Mouse (Mus musculus): Measurements from ENCODE around the gene Lrrc3. TPM values are rescaled to one million over a fixed set of nuclear protein-coding genes. Genes with fewer than 3 reads are reported as not detected.

The Lrrc3 gene
- polyA plus RNA-seq, 1 experiment, result 0.01 TPM

DNA sequence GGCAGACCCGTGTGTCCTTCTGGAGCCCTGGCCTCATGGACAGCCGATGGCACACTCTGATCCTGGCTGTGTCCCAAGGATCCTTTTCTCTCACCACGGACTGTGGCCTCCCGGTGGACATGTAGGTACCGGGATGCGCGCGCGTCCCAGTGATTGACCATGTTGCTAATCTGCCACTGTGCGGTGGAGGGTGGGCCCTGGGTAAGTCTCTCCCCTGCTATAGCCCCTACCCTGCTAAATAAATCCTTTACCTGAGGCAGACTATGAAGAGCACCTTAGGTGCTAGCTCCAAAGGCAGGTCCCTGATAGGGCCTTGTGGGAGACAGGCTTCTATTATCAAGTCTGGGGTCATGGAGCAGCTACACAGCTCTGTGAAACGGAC, 37.6 kb downstream of the Lrrc3 start:
- TF ChIP-seq MYOG (IDR thresholded peaks at IDR 0.05; ENCODE audit: control insufficient read depth, extremely low read depth, insufficient read length) (no peak), CTCF (IDR thresholded peaks at IDR 0.05; ENCODE audit: control insufficient read depth, insufficient read depth, insufficient read length) (no peak), MAX (IDR thresholded peaks at IDR 0.05) (no peak), FOSL1 (IDR thresholded peaks at IDR 0.05; ENCODE audit: insufficient read depth, low read length, poor library complexity, severe bottlenecking) (no peak), USF1 (IDR thresholded peaks at IDR 0.05; ENCODE audit: low read depth) (no peak), MYOD1 (IDR thresholded peaks at IDR 0.05; ENCODE audit: control insufficient read depth, insufficient read length, low read depth) (no peak), CEBPB (IDR thresholded peaks at IDR 0.05; ENCODE audit: low read depth) (no peak)
- H3K79me3 ChIP-seq (ENCODE audit: low read depth), result no peaks in the 10 kb centered on the region

DNA sequence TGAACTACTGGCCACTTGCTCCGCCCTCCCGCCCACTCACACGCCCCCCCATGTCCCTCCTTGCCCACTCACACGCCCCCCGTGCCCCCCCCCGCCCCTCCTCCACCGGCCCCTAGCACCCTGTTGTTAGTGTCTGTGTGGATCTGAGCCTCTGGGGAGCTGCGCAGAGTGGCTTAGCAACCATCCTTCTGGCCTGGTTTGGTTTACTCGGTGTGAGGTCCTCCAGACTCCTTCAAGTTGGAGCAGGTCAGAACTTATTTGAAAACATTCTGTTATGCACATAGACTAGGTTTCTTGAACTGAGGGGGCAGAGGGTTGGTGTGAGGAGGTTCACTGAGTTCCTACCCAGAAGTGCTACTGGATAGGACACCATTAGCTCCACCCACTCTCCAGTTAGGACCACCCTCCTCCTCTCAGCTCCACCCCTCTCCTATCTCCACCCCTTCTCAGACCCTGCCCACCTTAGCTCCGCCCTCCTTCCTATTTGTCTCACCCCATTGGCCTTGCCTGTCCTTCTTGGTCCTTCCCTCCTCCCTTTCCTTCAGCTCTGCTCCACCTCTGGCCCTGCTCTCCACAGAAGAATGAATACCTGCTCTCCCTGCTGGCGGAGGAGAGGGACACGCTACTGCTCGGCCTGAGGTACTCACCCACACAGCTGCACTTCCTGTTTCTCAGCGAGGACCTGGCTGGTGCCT, 38.1 kb downstream of the Lrrc3 start:
- no peak overlapping the region for H3K4me3 ChIP-seq (ENCODE audit: insufficient read depth, poor library complexity, severe bottlenecking)
- no peaks in the 10 kb centered on the region for H3K79me2 ChIP-seq (ENCODE audit: control insufficient read depth, insufficient read depth)
- TF ChIP-seq MAX (IDR thresholded peaks at IDR 0.05), result no peak
- TF ChIP-seq USF1 (IDR thresholded peaks at IDR 0.05; ENCODE audit: low read depth), result no peak
- TF ChIP-seq MYOD1 (IDR thresholded peaks at IDR 0.05; ENCODE audit: control insufficient read depth, insufficient read length, low read depth), result no peak
- TF ChIP-seq FOSL1 (IDR thresholded peaks at IDR 0.05; ENCODE audit: insufficient read depth, low read length, poor library complexity, severe bottlenecking), result no peak
- no peak for TF ChIP-seq CEBPB (IDR thresholded peaks at IDR 0.05; ENCODE audit: low read depth)
- TF ChIP-seq MYOG (IDR thresholded peaks at IDR 0.05; ENCODE audit: control insufficient read depth, extremely low read depth, insufficient read length), result no peak
- TF ChIP-seq CTCF (IDR thresholded peaks at IDR 0.05; ENCODE audit: control insufficient read depth, insufficient read depth, insufficient read length), result no peak
- no peak overlapping the region for H3ac ChIP-seq (ENCODE audit: control insufficient read depth, insufficient read length, low read depth)
- H3K36me3 ChIP-seq (ENCODE audit: control insufficient read depth, insufficient read depth), result no peaks in the 10 kb centered on the region
- no peaks in the 10 kb centered on the region for H3K79me3 ChIP-seq (ENCODE audit: low read depth)
- H3K27me3 ChIP-seq (ENCODE audit: control insufficient read depth, insufficient read depth, insufficient read length), result peaks cover 10% of the 10 kb centered on the region

More for the DNA sequence above, 37.6 kb downstream of the Lrrc3 start:
- Histone ChIP-seq H3K27me3 (ENCODE audit: control insufficient read depth, insufficient read depth, insufficient read length) (peaks cover 5% of the 10 kb centered on the region), H3K79me2 (ENCODE audit: control insufficient read depth, insufficient read depth) (no peaks in the 10 kb centered on the region), H3K36me3 (ENCODE audit: control insufficient read depth, insufficient read depth) (no peaks in the 10 kb centered on the region), H3K4me3 (ENCODE audit: insufficient read depth, poor library complexity, severe bottlenecking) (no peak overlapping the region), H3ac (ENCODE audit: control insufficient read depth, insufficient read length, low read depth) (no peak overlapping the region)

GRCm38 (mm10) chr10:77861675-77862074, 40.7 kb downstream of the Lrrc3 start, which contains the start of gene Gm3285:
Gm3285 (plus strand) TSS chr10:77861975.
- H3K79me3 ChIP-seq (ENCODE audit: low read depth), result no peaks in the 10 kb centered on the region
- no peak for TF ChIP-seq MYOD1 (IDR thresholded peaks at IDR 0.05; ENCODE audit: control insufficient read depth, insufficient read length, low read depth)
- TF ChIP-seq MAX (IDR thresholded peaks at IDR 0.05), result no peak
- no peak for TF ChIP-seq FOSL1 (IDR thresholded peaks at IDR 0.05; ENCODE audit: insufficient read depth, low read length, poor library complexity, severe bottlenecking)
- TF ChIP-seq CEBPB (IDR thresholded peaks at IDR 0.05; ENCODE audit: low read depth), result no peak
- TF ChIP-seq CTCF (IDR thresholded peaks at IDR 0.05; ENCODE audit: control insufficient read depth, insufficient read depth, insufficient read length), result no peak
- no peak for TF ChIP-seq USF1 (IDR thresholded peaks at IDR 0.05; ENCODE audit: low read depth)
- no peak for TF ChIP-seq MYOG (IDR thresholded peaks at IDR 0.05; ENCODE audit: control insufficient read depth, extremely low read depth, insufficient read length)
- no peaks in the 10 kb centered on the region for H3K36me3 ChIP-seq (ENCODE audit: control insufficient read depth, insufficient read depth)
- no peak within 1 kb of the TSS for H3K4me3 ChIP-seq (ENCODE audit: insufficient read depth, poor library complexity, severe bottlenecking)
- no peaks in the 10 kb centered on the region for H3K79me2 ChIP-seq (ENCODE audit: control insufficient read depth, insufficient read depth)
- no peak within 1 kb of the TSS for H3ac ChIP-seq (ENCODE audit: control insufficient read depth, insufficient read length, low read depth)
- H3K27me3 ChIP-seq (ENCODE audit: control insufficient read depth, insufficient read depth, insufficient read length), result peaks cover 10% of the 10 kb centered on the region

DNA sequence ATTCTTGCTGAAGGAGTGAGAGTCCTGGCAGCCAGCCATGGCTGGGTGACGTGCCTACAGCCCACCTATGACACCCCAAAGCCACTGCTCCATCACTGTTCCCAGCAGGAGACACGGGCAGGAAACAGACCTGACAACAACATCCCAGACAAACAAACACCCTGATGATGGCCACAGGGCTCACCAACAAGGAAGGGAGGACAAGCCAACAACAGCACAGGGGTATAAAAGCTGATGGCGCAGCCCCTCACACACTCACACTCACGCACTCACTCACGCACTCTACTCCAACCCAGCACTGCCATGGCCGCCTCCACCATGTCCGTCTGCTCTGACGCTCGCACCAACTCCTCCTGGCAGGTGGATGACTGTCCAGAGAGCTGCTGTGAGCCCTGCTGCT, 49.8 kb downstream of the Lrrc3 start, which contains the start of gene Gm10318:
TSS of gene Gm10318 (plus strand) at position 301 of the 400 bp plus-strand sequence.
- TF ChIP-seq MAX (IDR thresholded peaks at IDR 0.05), result no peak
- TF ChIP-seq USF1 (IDR thresholded peaks at IDR 0.05; ENCODE audit: low read depth), result no peak
- no peak for TF ChIP-seq CEBPB (IDR thresholded peaks at IDR 0.05; ENCODE audit: low read depth)
- no peak for TF ChIP-seq FOSL1 (IDR thresholded peaks at IDR 0.05; ENCODE audit: insufficient read depth, low read length, poor library complexity, severe bottlenecking)
- H3K4me3 ChIP-seq (ENCODE audit: insufficient read depth, poor library complexity, severe bottlenecking), result no peak within 1 kb of the TSS
- no peaks in the 10 kb centered on the region for H3K79me3 ChIP-seq (ENCODE audit: low read depth)
- H3ac ChIP-seq (ENCODE audit: control insufficient read depth, insufficient read length, low read depth), result no peak within 1 kb of the TSS
- H3K79me2 ChIP-seq (ENCODE audit: control insufficient read depth, insufficient read depth), result no peaks in the 10 kb centered on the region
- no peaks in the 10 kb centered on the region for H3K36me3 ChIP-seq (ENCODE audit: control insufficient read depth, insufficient read depth)
- H3K27me3 ChIP-seq (ENCODE audit: control insufficient read depth, insufficient read depth, insufficient read length), result peaks cover 33% of the 10 kb centered on the region

Other genes with a start within 250 kb of the Lrrc3 start
- gene Tspear, start 216.0 kb downstream of the Lrrc3 start, polyA plus RNA-seq (2012; fragmentation: generic; extraction: Trizol), result not detected
- gene Gm19402, start 211.8 kb downstream of the Lrrc3 start, polyA plus RNA-seq (2012; fragmentation: generic; extraction: Trizol), result not detected
- not detected for gene Gm9508, start 205.3 kb downstream of the Lrrc3 start, polyA plus RNA-seq (2012; fragmentation: generic; extraction: Trizol)
- not detected for gene Gm10272, start 195.9 kb downstream of the Lrrc3 start, polyA plus RNA-seq (2012; fragmentation: generic; extraction: Trizol)
- not detected for gene Gm10024, start 191.1 kb downstream of the Lrrc3 start, polyA plus RNA-seq (2012; fragmentation: generic; extraction: Trizol)
- gene Gm10142, start 186.7 kb downstream of the Lrrc3 start, polyA plus RNA-seq (2012; fragmentation: generic; extraction: Trizol), result not detected
- gene Krtap12-1, start 181.9 kb downstream of the Lrrc3 start, polyA plus RNA-seq (2012; fragmentation: generic; extraction: Trizol), result not detected
- gene Gm10100, start 176.1 kb downstream of the Lrrc3 start, polyA plus RNA-seq (2012; fragmentation: generic; extraction: Trizol), result not detected
- not detected for gene Gm18596, start 159.9 kb downstream of the Lrrc3 start, polyA plus RNA-seq (2012; fragmentation: generic; extraction: Trizol)
- not detected for gene Gm9736, start 151.2 kb downstream of the Lrrc3 start, polyA plus RNA-seq (2012; fragmentation: generic; extraction: Trizol)
- gene Gm3233, start 142.9 kb downstream of the Lrrc3 start, polyA plus RNA-seq (2012; fragmentation: generic; extraction: Trizol), result not detected
- gene Gm3238, start 131.2 kb downstream of the Lrrc3 start, polyA plus RNA-seq (2012; fragmentation: generic; extraction: Trizol), result not detected
- not detected for gene Gm7138, start 125.6 kb downstream of the Lrrc3 start, polyA plus RNA-seq (2012; fragmentation: generic; extraction: Trizol)
- not detected for gene Gm3250, start 120.0 kb downstream of the Lrrc3 start, polyA plus RNA-seq (2012; fragmentation: generic; extraction: Trizol)
- not detected for gene Gm7137, start 114.3 kb downstream of the Lrrc3 start, polyA plus RNA-seq (2012; fragmentation: generic; extraction: Trizol)
- gene Gm9639, start 107.5 kb downstream of the Lrrc3 start, polyA plus RNA-seq (2012; fragmentation: generic; extraction: Trizol), result not detected
- gene Gm19668, start 103.4 kb downstream of the Lrrc3 start, polyA plus RNA-seq (2012; fragmentation: generic; extraction: Trizol), result not detected
- gene Gm9507, start 90.7 kb downstream of the Lrrc3 start, polyA plus RNA-seq (2012; fragmentation: generic; extraction: Trizol), result not detected
- gene Gm2696, start 87.9 kb downstream of the Lrrc3 start, polyA plus RNA-seq (2012; fragmentation: generic; extraction: Trizol), result not detected
- not detected for gene Krtap10-4, start 75.4 kb downstream of the Lrrc3 start, polyA plus RNA-seq (2012; fragmentation: generic; extraction: Trizol)
- not detected for gene Krtap10-10, start 66.6 kb downstream of the Lrrc3 start, polyA plus RNA-seq (2012; fragmentation: generic; extraction: Trizol)
- gene Gm36176, start 55.7 kb downstream of the Lrrc3 start, polyA plus RNA-seq (2012; fragmentation: generic; extraction: Trizol), result not detected
- gene Gm10318, start 49.7 kb downstream of the Lrrc3 start, polyA plus RNA-seq (2012; fragmentation: generic; extraction: Trizol), result not detected
- gene Gm3285, start 40.6 kb downstream of the Lrrc3 start, polyA plus RNA-seq (2012; fragmentation: generic; extraction: Trizol), result not detected
- 0.02 TPM for gene Trpm2, start 68.0 kb upstream of the Lrrc3 start, polyA plus RNA-seq (2012; fragmentation: generic; extraction: Trizol)
- gene 1810043G02Rik, start 76.0 kb upstream of the Lrrc3 start, polyA plus RNA-seq (2012; fragmentation: generic; extraction: Trizol), result 14.6 TPM
- 45.2 TPM for gene Pfkl, start 107.5 kb upstream of the Lrrc3 start, polyA plus RNA-seq (2012; fragmentation: generic; extraction: Trizol)
- not detected for gene Dnmt3l, start 139.4 kb upstream of the Lrrc3 start, polyA plus RNA-seq (2012; fragmentation: generic; extraction: Trizol)
- gene Aire, start 141.1 kb upstream of the Lrrc3 start, polyA plus RNA-seq (2012; fragmentation: generic; extraction: Trizol), result not detected
- 0.06 TPM for gene Icosl, start 166.8 kb upstream of the Lrrc3 start, polyA plus RNA-seq (2012; fragmentation: generic; extraction: Trizol)

Data from C2C12 (cell line).